Mouse (Mus musculus): Measurements from ENCODE around the gene Ndufa13.
A peak's percentile ranks its signal among the peaks of the same experiment; 100 is the strongest.

GRCm38 (mm10) chr8:69919010-69919409 is 16.7 kb upstream of the Ndufa13 start:
- TF ChIP-seq CTCF (IDR thresholded peaks at IDR 0.05) (peak; percentile 96), EP300 (IDR thresholded peaks at IDR 0.05) (no peak)

Data from lung, postnatal 0 days (tissue).